22 mouse cellular contexts compared by ENCODE assay signal in the genomic region with DNA sequence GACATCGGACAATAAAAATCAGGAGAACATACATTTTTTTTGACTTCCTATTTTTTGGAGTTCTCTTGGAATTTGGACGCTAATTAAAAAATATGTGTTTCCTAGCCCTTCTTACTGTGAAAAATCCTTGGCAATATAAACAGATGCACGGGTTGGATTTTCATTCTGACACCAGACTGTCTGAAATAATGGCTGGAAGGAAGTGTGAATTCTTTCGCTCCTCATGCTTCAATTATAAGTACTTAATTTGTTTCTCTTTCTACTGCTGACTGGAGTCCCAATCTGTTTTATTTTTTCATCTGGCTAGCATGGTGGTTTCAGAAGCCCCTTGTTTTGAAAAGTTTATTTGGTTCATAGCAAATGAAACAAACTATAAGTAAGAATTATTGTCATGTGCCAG. TPM values are rescaled to one million over a fixed set of nuclear protein-coding genes. Genes with fewer than 3 reads are reported as not detected.
"Had no signal": no experiment of that assay in that cellular context is flagged by ENCODE, and none has a peak within 500 bp of the region (broad histone marks: within the 10 kb centered on the region; RNA-seq: fewer than 3 reads in every experiment).

No protein-coding gene starts in this region.

- H3K9ac ChIP-seq: lung, embryonic 15.5 days; midbrain, embryonic 13.5 days; midbrain, embryonic 15.5 days; neural tube, embryonic 12.5 days; stomach, embryonic 15.5 days had no signal

- H3K9me3 ChIP-seq: lung, embryonic 15.5 days; megakaryocyte, embryonic 14.5 days; midbrain, embryonic 13.5 days; midbrain, embryonic 15.5 days; neural tube, embryonic 12.5 days; stomach, embryonic 15.5 days had no signal

- ATAC-seq: lung, postnatal 0 days; midbrain, embryonic 13.5 days; midbrain, embryonic 15.5 days had no signal

- H3K27ac ChIP-seq: lung, embryonic 15.5 days; macrophage; midbrain, embryonic 13.5 days; midbrain, embryonic 15.5 days; neural tube, embryonic 12.5 days; stomach, embryonic 15.5 days; stomach, postnatal 0 days had no signal

- DNase-seq: lung, adult 2 months; lung, postnatal 14 days; lung, postnatal 36 days; right cerebral cortex, postnatal 14 days; thymus, adult 2 months; thymus, postnatal 25 days; thymus, postnatal 4 days had no signal

- H3K36me3 ChIP-seq: lung, embryonic 15.5 days; midbrain, embryonic 13.5 days; midbrain, embryonic 15.5 days; neural tube, embryonic 12.5 days; stomach, embryonic 15.5 days had no signal

- H3K4me3 ChIP-seq: lung, embryonic 15.5 days; megakaryocyte, embryonic 14.5 days; midbrain, embryonic 13.5 days; midbrain, embryonic 15.5 days; neural tube, embryonic 12.5 days; stomach, embryonic 15.5 days had no signal

- H3K27me3 ChIP-seq: lung, embryonic 15.5 days; megakaryocyte, embryonic 14.5 days; midbrain, embryonic 13.5 days; midbrain, embryonic 15.5 days; neural tube, embryonic 12.5 days; stomach, embryonic 15.5 days had no signal

- H3K4me1 ChIP-seq: lung, embryonic 15.5 days; megakaryocyte, embryonic 14.5 days; midbrain, embryonic 13.5 days; neural tube, embryonic 12.5 days; stomach, embryonic 15.5 days had no signal

- H3K4me2 ChIP-seq: lung, embryonic 15.5 days; midbrain, embryonic 11.5 days; midbrain, embryonic 13.5 days; midbrain, embryonic 15.5 days; neural tube, embryonic 12.5 days; stomach, embryonic 15.5 days had no signal

RNA-seq across cellular contexts. Expression of a gene that starts 59.8 kb away (rescaled TPM):
- total RNA-seq: megakaryocyte progenitor cell, adult 5-6 weeks; midbrain, postnatal 0 days; monocyte, adult 5-6 weeks; neutrophil, adult 5-6 weeks had no signal
- polyA plus RNA-seq: lung, embryonic 15.5 days; lung, postnatal 0 days; macrophage; midbrain, embryonic 15.5 days; spleen, adult 2 months; stomach, embryonic 15.5 days; stomach, postnatal 0 days had no signal
